Mouse (Mus musculus): ENCODE data around the gene Chd8.
"Not testable (repeated sequence)": the region's sequence is repeated elsewhere in the genome, so short reads cannot be mapped to it uniquely, and the experiment has no call there.

Chd8 gene

DNA sequence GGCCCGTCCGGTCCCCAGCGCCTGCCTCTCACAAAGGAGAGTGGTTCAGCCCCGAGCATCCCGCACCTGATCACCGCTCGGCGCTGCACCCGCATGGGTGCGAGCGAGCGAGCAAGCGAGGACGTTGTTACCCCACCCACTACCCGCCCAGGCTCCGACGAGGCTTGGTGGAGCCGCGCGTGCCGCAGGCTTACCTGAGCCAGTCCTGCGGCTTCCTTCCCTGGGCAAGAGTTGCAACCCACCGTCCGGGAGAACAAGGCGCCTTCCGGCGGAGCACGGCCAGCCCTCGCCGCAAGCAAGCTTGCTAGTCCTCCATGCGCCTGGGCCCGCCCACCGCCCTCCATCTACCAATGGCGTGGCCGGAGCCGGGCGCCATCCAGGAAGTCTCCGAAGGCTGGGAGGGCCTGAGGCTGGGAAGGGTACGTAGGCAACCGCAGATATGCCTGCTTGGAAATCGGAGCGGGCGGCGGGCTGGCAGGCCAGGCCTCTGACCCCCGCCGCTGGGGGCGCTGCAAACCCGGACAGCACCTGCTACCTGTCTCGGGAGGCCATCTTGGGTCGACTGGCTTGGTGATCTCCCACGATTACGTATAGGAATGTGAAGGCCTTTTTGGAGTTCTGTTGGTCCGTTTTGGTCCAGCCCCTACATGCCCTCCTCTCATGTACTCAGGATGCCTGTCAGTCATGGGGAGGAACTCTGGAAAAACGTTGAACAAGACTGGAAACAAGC lies at the start of gene Chd8:
Gene Chd8 (minus strand): TSS at position 297 of the 730 bp plus-strand sequence.
- DNase-seq: peak; percentile 98 to 99

DNA sequence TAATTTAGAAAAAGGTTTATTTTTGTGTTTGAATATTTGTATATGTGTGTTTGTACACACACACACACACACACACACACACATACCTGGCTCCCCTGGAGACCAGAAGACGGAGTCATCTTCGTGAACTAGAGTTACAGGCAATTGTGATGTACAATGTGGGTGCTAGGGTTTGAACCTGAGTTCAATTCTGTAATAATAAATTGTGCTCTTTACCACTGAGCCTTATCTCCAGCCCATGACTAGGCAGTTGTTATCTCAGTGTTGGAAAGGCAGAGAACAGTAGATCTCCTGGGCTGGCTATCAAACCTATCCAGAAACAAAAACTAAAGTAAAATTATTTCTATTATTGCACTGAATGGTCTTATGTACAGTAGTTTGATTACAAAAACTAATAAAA lies 48.5 kb upstream of the Chd8 start:
- DNase-seq: no peak

DNA sequence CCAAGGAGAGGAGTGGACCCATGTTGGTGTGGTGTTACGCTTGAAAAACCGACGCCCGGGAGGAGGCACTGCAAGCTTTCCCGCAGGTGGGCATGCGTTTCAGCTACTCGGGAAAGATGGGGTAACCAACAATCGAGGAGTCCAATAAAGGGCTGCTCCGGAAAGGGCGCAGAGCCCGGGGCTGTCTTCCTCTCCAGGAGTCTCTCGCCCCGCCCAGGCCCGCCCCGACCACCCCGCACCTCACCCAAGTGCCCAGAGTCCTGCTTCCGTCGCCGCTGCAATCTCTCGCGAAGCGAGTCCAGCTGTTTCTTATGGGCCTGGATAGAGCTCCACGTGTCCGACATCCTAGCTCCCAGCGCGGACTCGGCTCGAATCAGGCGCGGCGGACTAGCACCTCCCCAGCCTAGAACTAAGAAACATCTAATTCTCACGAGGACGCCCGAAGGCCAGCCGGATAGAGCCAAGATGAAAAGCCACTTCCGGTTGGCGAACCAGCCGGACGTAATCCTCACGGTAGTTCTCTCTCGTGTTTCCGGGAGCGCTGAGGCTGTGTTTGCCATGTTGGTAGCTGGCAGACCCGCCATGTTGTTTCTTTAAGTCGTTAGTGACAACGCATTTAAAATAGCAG lies 47.2 kb upstream of the Chd8 start, which contains the start of gene Mettl3:
Gene Mettl3 (minus strand): TSS at position 485 of the 628 bp plus-strand sequence.
- DNase-seq: peak; percentile 94 to 96

DNA sequence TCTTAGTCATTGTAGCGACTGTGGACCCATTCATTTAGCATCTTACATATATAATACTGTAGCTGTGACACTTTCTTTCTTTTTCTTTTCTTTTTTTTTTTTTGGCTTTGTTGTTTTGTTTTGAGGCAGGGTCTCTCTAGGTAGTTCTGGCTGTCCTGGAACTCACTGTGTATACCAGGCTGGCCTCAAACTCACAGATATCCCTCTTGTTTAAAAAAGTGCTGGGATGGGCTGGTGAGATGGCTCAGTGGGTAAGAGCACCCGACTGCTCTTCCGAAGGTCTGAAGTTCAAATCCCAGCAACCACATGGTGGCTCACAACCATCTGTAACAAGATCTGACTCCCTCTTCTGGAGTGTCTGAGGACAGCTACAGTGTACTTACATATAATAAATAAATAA lies 45.9 kb upstream of the Chd8 start:
- DNase-seq: not testable (repeated sequence)

DNA sequence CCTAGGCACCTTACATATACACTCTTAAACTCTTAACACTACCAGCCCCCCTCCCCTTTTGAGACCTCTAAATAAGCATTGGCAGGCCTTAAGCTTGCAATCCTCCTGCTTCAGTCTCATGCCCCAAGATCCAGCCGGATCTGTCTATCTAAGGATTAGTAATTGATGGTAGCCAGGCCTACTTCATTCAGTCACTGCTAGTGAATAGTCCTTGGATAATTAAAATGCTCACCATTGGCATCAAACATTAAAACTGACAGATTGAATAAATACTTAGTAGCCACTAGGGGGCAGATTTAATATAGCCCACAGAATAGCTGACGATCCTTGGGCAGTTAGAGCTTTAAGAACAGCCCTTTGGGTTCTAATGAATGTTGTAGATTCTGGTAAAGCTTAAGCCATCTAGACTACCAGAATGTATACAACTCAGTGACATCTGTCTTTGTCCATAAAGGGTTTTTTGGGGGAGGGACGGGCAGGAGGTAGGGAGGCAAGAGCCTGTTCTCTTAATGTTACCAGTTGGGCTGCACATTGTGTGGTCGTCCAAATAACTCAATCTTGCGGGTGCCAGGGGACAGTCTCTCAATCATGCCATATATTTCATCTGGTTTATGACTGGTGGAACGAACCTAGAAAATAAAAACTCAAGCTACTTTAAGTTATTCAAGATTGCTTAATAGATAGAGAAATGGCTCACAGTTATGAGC lies 38.1 kb upstream of the Chd8 start:
- no peak for DNase-seq

DNA sequence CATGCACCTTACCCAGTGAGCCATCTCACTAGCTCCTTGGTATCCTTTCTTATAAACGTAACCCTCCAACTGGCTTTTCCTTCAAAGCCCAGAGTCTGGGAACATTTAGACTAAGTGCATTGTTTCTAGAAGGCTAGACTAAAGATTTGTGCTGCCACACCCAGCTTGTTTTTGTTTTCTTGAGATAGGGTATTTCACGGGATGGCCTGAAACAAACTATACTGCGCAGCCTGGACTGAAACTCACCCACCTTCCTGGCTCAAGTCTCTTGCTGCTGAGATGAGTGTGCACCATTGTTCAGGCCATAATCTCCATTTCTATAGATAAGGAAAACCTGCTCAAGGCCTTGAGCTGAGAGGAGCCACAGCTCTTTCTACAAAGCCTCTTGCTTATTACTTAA lies 26.6 kb upstream of the Chd8 start:
- no peak for DNase-seq

DNA sequence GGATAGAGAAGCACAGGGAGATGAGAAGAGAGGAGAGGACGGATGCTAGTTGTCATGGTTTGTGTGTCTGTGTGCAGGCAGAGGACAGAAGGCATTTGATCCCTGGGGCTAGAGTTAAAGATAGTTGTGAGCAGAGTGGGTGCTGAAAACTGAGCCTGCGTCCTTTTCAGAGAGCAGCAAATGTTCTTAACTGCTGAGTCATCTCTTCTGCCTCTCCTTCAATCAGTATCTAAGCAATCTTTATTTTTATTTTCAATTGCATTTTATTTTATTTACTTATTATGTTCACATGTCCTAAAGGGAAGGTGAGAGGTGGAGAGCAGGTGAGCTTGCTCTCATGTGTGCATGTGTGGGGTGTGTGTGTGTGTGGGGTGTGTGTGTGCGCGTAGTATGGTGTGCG lies 26.0 kb upstream of the Chd8 start:
- no peak for DNase-seq

DNA sequence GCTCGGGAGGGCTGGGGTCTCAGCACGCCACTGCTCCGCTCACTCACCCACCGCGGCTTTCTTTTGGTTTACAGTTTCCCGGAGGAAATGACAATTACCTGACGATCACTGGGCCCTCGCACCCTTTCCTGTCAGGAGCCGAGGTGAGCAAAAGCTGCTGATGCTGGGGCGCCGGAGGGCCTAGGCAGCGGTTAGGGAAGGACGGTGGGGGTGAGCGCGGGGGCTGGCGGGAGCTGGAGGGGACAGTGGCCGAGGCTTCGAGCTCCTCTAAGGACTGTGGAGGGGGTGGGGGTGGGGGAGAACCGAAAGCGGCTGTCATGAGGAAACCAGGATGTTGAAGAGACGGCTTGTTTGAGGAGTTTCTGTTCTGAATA lies 22.2 kb upstream of the Chd8 start:
- DNase-seq: no peak

DNA sequence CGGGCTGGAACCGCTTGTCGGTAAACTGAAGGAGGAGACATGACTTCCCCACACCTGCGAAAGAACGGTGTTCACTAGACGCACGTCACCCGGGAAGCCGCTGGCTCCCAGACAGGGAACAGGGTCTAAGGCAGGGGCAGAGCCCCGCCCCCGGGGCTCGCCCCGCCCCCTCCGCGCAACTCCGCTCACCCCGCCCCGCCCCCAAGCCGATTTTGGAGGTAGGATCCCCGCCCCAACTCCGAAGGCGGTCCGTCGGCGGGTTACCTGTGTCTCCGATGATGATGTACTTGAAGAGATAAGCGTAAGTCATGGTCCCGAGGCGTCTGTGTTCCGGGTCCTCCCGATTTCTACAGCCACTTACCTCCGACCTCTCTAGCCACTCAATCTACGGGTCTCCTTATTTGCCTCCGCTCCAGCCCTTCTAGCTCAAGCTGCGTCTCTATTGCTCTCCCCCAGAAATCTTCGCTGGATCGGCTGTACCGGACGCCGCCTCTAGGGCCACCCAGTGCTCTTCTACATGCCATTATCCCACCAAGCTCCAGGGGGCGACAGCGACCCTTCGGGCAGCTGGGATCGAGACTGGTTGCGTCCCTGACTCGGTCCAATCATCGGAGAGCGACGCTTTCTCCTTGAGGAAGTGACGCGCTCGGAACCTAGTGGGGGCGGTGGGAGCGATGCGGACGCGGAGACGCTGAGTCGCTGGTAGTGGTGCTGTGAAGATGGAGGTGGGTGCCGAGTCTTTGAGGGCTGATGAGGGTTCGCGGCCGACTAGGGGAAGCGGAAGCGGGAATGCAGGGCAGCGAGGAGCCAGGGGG lies 21.6 kb upstream of the Chd8 start, which contains the start of the genes Tox4 and Rab2b:
Gene Tox4 (plus strand): TSS at position 215 of the 815 bp plus-strand sequence.
Gene Rab2b (minus strand): TSS at position 614 of the 815 bp plus-strand sequence.
- DNase-seq: peak; percentile 98

DNA sequence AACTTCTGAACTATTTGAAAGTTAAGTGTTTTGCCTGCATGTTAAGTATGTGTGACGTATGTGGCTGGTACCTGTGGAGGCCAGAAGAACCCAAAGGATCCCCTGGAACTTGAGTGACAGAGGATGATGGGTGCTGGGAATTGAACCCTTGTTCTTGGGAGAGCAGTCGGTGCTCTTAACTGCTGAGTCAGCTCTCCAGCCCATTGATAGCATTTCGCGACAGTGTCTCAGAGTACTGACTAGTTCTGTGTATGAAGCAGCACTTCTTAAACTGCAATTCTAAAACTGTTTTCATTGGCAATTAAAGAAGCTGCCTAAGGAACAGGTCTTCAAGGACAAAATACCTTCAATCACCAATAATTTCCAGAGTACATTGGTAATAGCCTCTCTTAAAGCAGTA lies 19.6 kb upstream of the Chd8 start:
- no peak for DNase-seq

DNA sequence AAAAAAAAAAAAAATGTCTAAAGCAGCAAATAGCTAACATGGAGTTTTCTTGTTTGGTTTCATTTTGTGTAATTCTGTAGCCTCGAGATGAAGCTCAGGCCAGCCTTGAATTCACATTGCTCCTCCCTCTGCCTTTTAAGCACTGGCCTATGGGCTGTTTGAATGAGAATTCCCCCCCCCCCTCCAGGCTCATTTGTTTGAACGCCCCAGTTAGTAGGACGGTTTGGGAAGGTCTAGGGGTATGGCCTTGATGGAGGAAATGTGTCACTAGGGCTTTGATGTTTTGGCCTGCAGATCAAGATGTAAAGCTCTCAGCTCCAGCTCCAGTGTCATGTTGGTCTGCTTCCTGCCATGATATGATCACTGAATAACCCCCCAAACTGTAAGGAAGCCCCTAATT lies 15.2 kb upstream of the Chd8 start:
- no peak for DNase-seq

DNA sequence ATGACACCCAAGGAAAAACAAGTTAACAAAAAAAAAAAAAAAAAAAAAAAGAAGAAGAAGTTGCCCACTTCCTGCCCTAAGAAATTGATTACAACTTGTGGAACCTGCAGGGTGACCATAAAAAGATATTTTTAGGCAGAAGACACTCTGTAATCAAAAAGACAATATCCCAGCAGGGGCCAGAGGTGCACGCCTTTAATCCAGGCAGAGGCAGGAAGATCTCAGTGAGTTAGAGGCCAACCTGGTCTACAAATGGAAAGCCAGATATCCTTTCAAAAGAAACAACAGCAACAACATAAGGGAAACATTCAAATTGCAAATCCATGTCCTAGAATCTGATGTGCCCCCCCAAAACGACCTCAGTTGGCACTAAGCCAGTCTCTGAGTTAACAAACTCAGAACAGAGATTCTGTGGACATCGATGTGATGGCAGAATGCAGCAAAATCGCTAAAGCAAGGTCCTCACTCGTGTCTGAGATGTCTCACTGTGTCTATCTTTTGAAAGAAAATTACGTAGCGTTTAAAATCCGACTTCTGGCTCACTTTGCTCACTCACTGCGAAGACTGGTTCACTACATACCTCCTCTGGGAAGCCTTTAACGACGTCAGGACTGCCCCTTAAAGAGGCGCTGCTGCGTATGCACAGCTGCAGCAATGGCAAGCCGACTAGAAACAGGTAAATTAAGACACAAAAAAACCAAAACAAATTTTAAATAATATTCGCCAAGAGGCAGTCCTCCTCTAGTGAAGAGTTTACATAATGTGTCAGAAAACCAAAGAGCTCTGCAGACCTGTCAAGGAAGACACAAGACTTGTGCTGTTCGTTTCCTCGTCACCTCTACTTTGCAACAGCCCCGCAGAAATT lies 1.0 kb downstream of the Chd8 start:
- DNase-seq: peak; percentile 18 to 31

DNA sequence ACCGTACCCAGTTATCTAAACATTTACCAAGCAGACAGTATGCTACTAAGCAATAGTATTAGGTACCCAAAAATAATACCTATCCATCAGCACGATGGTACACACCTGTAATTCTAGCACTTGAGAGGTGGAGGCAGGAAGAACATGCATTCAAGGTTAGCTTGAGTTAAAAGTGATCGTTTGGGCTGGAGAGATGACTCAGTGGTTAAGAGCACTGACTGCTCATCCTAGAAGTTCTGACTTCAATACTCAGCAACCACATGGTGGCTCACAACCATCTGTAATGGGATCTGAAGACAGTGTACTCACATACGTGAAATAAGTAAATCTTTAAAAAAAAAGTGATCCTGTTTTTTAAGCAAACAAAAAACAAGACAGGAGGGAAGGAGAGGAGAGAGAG lies 11.5 kb downstream of the Chd8 start:
- no peak for DNase-seq

DNA sequence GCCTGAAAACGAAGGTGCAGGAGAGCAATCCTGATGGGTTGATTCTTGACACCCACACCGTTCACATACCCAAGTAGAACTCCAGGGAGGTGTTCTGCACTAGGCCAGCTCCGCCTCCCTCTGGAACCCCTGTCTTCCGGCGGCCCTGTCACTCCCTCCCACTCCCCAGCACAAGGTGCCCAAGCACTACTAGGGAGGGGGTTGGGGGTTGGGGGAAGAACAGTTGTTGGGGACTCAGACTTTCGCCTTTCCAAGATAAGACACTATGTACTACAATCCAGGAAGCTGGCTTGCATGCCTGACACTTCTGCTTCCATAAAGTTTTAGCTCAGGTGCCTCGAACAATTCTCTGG lies 12.9 kb downstream of the Chd8 start:
- no peak for DNase-seq

DNA sequence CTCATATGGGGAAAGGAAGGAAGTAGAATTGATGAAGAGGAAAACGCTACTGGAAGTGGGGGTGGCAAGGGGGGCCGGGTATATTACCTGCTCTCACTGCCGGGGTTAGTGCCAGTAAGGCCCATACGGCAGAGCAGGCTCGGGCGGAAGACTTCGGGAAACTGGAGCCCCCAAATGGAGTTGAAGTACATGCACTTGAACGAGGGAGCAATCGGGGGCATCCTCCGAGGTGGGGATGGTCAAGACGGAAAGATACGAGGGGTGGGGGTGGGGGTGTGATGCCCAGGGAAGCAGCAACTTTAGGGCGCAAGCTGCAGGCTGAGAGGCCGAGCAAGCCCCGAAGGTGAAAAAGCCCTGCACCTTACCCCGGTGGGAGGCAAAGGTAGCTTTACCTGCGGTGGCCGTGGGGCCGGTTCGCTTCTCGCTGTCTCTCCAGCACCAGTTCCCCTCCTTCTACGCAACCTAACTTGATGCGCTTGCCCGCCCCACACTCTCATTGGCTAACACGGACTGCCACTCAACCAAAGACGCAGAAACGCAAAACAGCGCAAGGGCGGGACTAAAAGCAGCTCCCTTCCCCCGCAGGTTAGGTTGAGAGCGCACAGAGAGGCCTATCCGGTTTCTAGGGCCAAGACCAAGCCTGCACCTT lies 13.4 kb downstream of the Chd8 start:
- DNase-seq: peak; percentile 99

DNA sequence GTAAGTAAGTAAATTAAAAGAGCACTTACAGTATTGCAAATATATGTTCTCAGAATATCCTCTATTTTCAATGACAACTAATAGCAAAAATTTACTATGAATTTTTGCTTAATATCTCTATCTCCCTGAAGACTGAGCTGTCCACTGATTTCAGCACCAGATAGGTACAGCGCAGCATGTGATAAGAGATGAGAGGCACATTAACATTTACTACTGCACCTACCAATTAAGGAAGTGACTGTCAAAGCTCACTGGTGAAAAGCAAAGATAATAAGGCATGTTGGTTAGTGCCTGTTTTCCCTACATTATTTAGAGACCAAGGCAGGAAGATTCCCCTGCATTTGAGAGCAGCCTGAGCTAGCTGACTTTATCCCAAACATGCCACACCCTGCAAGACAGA lies 21.4 kb downstream of the Chd8 start:
- DNase-seq: no peak

DNA sequence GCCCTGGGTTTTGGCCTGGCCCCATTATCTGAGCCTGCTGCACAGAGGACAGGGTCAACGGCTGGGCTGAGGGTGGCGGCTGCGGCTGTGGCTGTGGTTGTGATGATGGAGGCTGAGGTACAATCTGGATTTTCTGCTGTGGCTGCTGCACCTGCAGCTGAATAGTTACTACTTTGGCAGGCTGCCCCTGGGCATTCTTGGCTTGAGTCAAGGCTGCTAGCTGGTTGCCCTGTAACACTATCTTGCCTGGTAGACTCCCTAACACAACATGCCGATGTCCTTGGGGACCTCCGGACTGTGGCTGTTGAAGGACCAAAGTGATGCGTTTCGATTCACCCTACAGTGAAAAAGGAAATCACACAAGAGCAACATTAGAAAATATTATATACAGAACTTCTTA lies 22.4 kb downstream of the Chd8 start:
- DNase-seq: no peak

DNA sequence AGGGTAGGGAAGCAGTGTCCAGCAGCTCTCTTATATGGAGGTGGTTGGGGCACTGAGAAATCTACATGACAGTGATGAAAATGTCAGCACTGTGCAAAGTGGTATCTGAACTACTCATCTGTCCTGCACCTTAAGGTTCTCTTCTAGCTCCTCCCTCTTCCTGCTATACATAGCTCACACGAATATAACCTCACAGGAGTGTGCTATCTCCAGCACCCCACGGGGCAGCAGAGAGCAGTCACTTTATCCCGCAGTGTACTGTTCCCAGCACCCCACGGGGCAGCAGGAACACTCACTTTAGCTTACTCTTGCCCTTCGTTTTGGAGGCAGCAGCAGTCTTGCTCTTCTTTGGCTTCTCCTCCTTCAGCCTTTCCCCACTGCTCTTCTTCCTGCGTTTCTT lies 25.3 kb downstream of the Chd8 start:
- DNase-seq: no peak

DNA sequence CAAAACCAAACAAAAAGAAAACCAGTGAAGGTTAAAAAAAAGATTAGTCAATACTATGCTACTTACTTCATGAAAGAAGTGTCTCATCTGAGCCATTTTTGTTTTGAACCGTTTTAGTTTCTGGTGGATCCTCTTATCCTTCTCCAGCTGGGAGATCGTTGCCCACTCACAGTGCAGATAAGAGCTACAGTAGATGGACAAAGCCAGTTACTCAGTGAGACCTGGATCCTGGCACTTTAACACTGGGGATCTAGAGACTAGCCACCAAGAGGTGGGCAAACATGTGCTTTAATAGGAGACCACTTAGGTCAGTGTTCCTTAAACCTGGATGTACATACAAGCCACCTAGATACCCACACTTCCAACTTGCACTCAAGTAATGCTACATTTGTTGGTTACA lies 31.6 kb downstream of the Chd8 start:
- no peak for DNase-seq

DNA sequence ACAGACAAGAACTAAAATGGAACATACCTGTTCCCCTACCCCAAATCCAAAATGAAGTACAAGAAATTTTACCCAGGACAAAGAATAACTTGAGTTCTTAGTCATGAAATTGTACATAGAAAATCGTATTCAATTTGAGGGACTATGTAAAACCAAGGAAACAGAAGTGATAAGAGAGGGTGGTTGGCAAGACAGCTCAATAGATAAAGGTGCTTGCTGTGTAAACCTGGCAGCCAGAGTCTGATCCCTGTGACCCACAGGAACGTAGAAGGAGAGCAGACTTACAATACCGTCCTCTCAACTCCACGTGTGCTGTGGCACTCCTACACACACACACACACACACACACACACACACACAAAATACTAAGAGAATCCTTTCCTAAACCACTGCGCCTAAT lies 40.3 kb downstream of the Chd8 start:
- DNase-seq: no peak

DNA sequence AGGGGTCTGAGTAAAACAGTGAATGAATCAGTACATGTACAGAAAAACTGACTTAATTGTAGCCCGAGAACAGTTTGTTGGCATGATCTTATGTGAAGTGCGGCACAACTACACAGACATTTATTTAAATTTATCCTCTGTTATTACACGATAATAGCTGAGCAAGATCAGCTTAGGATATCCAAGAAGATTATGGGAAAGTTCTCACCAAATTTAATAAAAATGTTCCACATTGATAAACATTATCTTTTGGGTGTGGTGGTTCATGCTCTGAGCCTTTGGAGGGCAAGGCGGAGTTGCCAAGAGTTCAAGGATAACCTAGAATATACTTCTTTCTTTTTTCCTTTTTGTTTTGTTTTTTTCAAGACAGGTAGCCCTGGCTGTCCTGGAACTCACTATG lies 58.2 kb downstream of the Chd8 start:
- DNase-seq: no peak

DNA sequence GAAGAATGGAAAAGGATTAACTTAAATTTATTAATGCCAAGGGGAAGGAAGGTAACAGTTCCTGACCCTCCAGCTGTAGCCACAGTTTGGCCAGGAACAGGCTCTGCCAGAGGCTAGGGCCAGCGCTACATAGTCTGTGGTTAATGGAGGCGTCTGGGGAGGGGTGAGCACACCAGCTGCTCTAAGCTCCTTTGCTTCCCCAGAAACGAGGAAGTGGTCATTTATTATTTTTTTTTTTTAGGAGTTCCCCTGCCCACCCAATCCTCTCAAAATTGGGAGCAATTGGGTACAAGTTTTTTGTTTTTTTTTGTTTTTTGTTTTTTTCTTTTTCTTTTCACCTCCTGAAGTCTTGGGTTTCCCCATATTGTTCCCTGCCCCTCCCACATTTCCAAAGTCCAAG lies 59.4 kb downstream of the Chd8 start:
- DNase-seq: peak in 1 of 2 experiments; percentile 15
